Mouse (Mus musculus) heart, embryonic 16.5 days (tissue): Measurements from ENCODE around the gene Rnf6. TPM values are rescaled to one million over a fixed set of nuclear protein-coding genes. Genes with fewer than 3 reads are reported as not detected.

Experiments
- ATAC-seq: fragments of 200-750 bp; cut with Nextera tagmentation; replicated peaks from 2 replicates; pipeline ENCODE4 v1.8.0; 2017; ENCODE audit warnings: moderate number of reproducible peaks; ENCODE audit not compliant: insufficient read depth, low FRiP score; ENCODE audit errors: extremely low read depth
- H3K27ac ChIP-seq: fragments of 300-500 bp; sonication (generic); 2 replicates; pipeline ENCODE4 v1.5.1; 2014; ENCODE audit warnings: mild to moderate bottlenecking, low read length, control low read depth, moderate library complexity
- H3K27me3 ChIP-seq: fragments of 300-500 bp; sonication (generic); 2 replicates; pipeline ENCODE4 v1.6.1; 2014; ENCODE audit warnings: low read length, mixed read lengths; ENCODE audit not compliant: control insufficient read depth, insufficient read depth
- H3K36me3 ChIP-seq: fragments of 300-500 bp; sonication (generic); 2 replicates; pipeline ENCODE4 v1.6.1; 2014; ENCODE audit not compliant: control insufficient read depth, insufficient read depth
- H3K4me1 ChIP-seq: fragments of 300-500 bp; sonication (generic); 2 replicates; pipeline ENCODE4 v1.6.1; 2014; ENCODE audit warnings: low read length, mixed read lengths; ENCODE audit not compliant: control insufficient read depth, insufficient read depth
- H3K4me2 ChIP-seq: fragments of 300-500 bp; sonication (generic); 2 replicates; pipeline ENCODE4 v1.6.1; 2014; ENCODE audit warnings: low read depth, mild to moderate bottlenecking, control low read depth, low read length
- H3K4me3 ChIP-seq: fragments of 300-500 bp; sonication (generic); 2 replicates; pipeline ENCODE4 v1.5.1; 2014; ENCODE audit warnings: mild to moderate bottlenecking, control low read depth, low read length
- H3K9ac ChIP-seq: fragments of 300-500 bp; sonication (generic); 2 replicates; pipeline ENCODE4 v1.6.1; 2014; ENCODE audit warnings: low read length, control low read depth
- H3K9me3 ChIP-seq: fragments of 300-500 bp; sonication (generic); replicated peaks from 2 replicates; pipeline ENCODE4 v1.6.1; 2016; ENCODE audit warnings: low read length; ENCODE audit not compliant: control insufficient read depth
- WGBS: fragments of 180-500 bp; shearing (Covaris S2); extraction: QIAGEN DNeasy Blood & Tissue Kit; methylation state at CpG from one replicate; pipeline ENCODE4 v1.1.7; 2014; 5-methylcytosine and 5-hydroxymethylcytosine counted together
- polyA plus RNA-seq: library from polyadenylated mRNA; unstranded; fragments of >200 nt; fragmentation: Nextera tagmentation; extraction: Ambion mirVana; gene quantifications from 2 replicates; pipeline ENCODE4 v1.2.1, GENCODE M21; 2015

The Rnf6 gene
- 53.1 and 57.1 TPM in 2 replicates for polyA plus RNA-seq

- peak within 1 kb of the TSS; percentile 72 for H3K4me3 ChIP-seq
- H3K9ac ChIP-seq: peak within 1 kb of the TSS; percentile 87
- peaks cover 17% of the 10 kb centered on the region; the same call in 1 of the 2 replicates for H3K36me3 ChIP-seq
- no peaks in the 10 kb centered on the region for H3K9me3 ChIP-seq
- peaks cover 6% of the 10 kb centered on the region for H3K4me1 ChIP-seq
- peak within 1 kb of the TSS; percentile 98 for H3K27ac ChIP-seq
- peak; percentile 100 for ATAC-seq
- WGBS: under 1% methylated on average over 64 of the region's 67 CpGs
- no peaks in the 10 kb centered on the region for H3K27me3 ChIP-seq
- peak within 1 kb of the TSS; percentile 86 for H3K4me2 ChIP-seq
Observed at GRCm38 (mm10) chr5:146220879-146221714, at the start of gene Rnf6. TSS of gene Rnf6 (minus strand) at chr5:146221555.

DNA sequence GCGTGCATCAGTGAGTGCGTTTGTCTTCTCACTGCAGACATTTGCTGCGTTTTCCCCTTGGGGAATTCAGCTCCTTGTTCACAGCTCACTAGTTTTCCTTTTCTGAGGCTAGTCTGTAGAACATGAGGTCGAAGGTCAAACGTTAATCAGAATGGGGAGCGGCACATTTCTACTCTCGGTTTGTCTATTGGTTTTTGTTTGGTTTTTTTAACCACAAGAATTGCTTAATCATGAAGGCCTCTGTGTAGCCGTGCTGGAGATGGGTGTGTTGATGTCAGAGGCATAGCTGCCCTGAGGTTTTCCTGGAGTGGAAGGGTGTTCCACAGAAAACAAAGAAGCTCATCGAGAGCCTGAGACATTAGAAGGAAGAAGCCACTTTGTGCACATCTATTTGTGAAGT, 49.2 kb upstream of the Rnf6 start:
- no peak for ATAC-seq
- Histone ChIP-seq H3K4me3 (no peak overlapping the region), H3K27ac (no peak overlapping the region), H3K27me3 (no peaks in the 10 kb centered on the region), H3K9me3 (no peaks in the 10 kb centered on the region), H3K9ac (no peak overlapping the region), H3K36me3 (peaks cover 10% of the 10 kb centered on the region), H3K4me1 (no peaks in the 10 kb centered on the region), H3K4me2 (no peak overlapping the region)
- 87% methylated on average over 9 of the region's 9 CpGs for WGBS

- Histone ChIP-seq H3K36me3 (peaks cover 7% of the 10 kb centered on the region; the same call in 1 of the 2 replicates), H3K9ac (no peak overlapping the region), H3K9me3 (no peaks in the 10 kb centered on the region), H3K4me2 (no peak overlapping the region), H3K27ac (no peak overlapping the region), H3K27me3 (no peaks in the 10 kb centered on the region), H3K4me3 (no peak overlapping the region), H3K4me1 (no peaks in the 10 kb centered on the region; the same call in 1 of the 2 replicates)
- ATAC-seq: no peak
- WGBS: 85% methylated on average over 7 of the region's 7 CpGs
Observed at GRCm38 (mm10) chr5:146267776-146268175, 46.4 kb upstream of the Rnf6 start.

- Histone ChIP-seq H3K9ac (no peak overlapping the region), H3K4me3 (no peak overlapping the region)
- ATAC-seq: no peak
Observed at GRCm38 (mm10) chr5:146265934-146266591, 44.7 kb upstream of the Rnf6 start.

GRCm38 (mm10) chr5:146260003-146260402, 38.6 kb upstream of the Rnf6 start:
- H3K4me3 ChIP-seq: no peak overlapping the region
- H3K4me1 ChIP-seq: no peaks in the 10 kb centered on the region; the same call in 1 of the 2 replicates
- H3K9ac ChIP-seq: no peak overlapping the region
- no peak overlapping the region for H3K27ac ChIP-seq
- no peak overlapping the region for H3K4me2 ChIP-seq
- ATAC-seq: no peak
- H3K36me3 ChIP-seq: no peaks in the 10 kb centered on the region
- WGBS: 45% methylated on average over 9 of the region's 9 CpGs
- no peaks in the 10 kb centered on the region for H3K9me3 ChIP-seq
- H3K27me3 ChIP-seq: no peaks in the 10 kb centered on the region

More at GRCm38 (mm10) chr5:146265934-146266591, 44.7 kb upstream of the Rnf6 start:
- no peaks in the 10 kb centered on the region for H3K27me3 ChIP-seq
- WGBS: 80% methylated on average over 5 of the region's 6 CpGs
- H3K4me1 ChIP-seq: no peaks in the 10 kb centered on the region; the same call in 1 of the 2 replicates
- H3K27ac ChIP-seq: no peak overlapping the region
- H3K36me3 ChIP-seq: peaks cover 3% of the 10 kb centered on the region; the same call in 1 of the 2 replicates
- H3K4me2 ChIP-seq: no peak overlapping the region
- no peaks in the 10 kb centered on the region for H3K9me3 ChIP-seq

GRCm38 (mm10) chr5:146253644-146254043, 32.3 kb upstream of the Rnf6 start:
- Histone ChIP-seq H3K4me1 (peaks cover 13% of the 10 kb centered on the region), H3K4me2 (no peak overlapping the region), H3K9ac (no peak overlapping the region), H3K27ac (no peak overlapping the region), H3K4me3 (no peak overlapping the region), H3K27me3 (no peaks in the 10 kb centered on the region), H3K36me3 (no peaks in the 10 kb centered on the region), H3K9me3 (no peaks in the 10 kb centered on the region)
- no peak for ATAC-seq
- 60% methylated on average over 5 of the region's 5 CpGs for WGBS

DNA sequence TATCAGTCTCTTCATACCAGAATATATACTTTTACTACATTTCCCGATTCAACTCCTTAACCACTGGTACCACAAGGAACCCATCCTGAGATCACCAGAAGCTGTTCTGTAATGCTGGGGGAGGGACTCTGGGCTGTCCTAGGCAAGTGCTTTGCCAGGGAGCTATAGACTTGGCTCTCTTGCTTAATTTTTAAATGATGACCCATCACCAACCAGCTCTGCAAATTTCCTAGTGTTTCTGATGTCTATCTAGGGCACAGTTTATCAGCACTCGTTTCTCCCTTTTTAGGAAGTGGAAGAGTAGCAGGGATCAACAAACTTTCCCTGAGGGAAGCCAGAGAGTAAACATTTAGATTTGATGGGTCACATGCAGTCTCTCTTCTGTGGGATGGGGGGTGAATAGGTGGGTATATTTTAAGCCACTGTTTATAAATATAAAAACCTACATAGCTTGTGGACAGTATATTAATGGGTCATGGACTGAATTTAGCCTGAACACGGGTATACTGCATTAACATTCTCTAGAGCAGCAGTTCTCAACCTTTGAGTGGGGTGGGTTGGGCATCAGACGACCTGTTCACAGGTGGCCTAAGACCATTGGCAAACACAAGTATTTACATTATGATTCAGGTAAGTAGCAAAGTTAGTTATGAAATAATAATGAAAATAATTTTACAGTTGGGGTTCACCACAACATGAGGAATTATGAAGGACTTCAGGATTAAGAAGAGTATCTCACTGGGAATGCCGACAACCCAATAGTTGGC, 30.5 kb upstream of the Rnf6 start:
- Histone ChIP-seq H3K27me3 (no peaks in the 10 kb centered on the region), H3K4me3 (no peak overlapping the region), H3K4me2 (no peak overlapping the region), H3K9ac (no peak overlapping the region), H3K27ac (no peak overlapping the region), H3K36me3 (no peaks in the 10 kb centered on the region), H3K4me1 (peaks cover 16% of the 10 kb centered on the region), H3K9me3 (no peaks in the 10 kb centered on the region)
- WGBS: 72% methylated on average over 5 of the region's 5 CpGs
- ATAC-seq: no peak

- ATAC-seq: peak; percentile 45; the same call in 1 of the 2 replicates
- 0 out of 2 replicates have a peak overlapping the region, but pooled peaks have one; percentile 17 for H3K4me2 ChIP-seq
- H3K4me3 ChIP-seq: no peak overlapping the region
- H3K9me3 ChIP-seq: no peaks in the 10 kb centered on the region
- peaks cover 16% of the 10 kb centered on the region for H3K4me1 ChIP-seq
- H3K27me3 ChIP-seq: no peaks in the 10 kb centered on the region
- H3K36me3 ChIP-seq: no peaks in the 10 kb centered on the region
- WGBS: 38% methylated on average over 12 of the region's 12 CpGs
- no peak overlapping the region for H3K9ac ChIP-seq
- no peak overlapping the region for H3K27ac ChIP-seq
Observed at GRCm38 (mm10) chr5:146250369-146251075, 29.2 kb upstream of the Rnf6 start.
